Mouse (Mus musculus) left cerebral cortex, postnatal 25 days (tissue): ENCODE measurements around the gene Nup214. TPM values are rescaled to one million over a fixed set of nuclear protein-coding genes. Genes with fewer than 3 reads are reported as not detected.
A peak's percentile ranks its signal among the peaks of the same experiment; 100 is the strongest.
"Not testable (repeated sequence)": the region's sequence is repeated elsewhere in the genome, so short reads cannot be mapped to it uniquely, and the experiment has no call there.

Experiments
- DNase-seq, 2 experiments: peaks; one replicate each; pipeline ENCODE4 v3.0.0; 2022; ENCODE audit warnings: low spot score in 2 of 2, mixed read lengths in 1 of 2
- intact Hi-C: fragments of 180-260 bp; cut with DNase I; formaldehyde crosslinking; loops from one replicate; pipeline ENCODE4 v1.15.1; 2025
- total RNA-seq, 2 experiments: library from RNA; stranded (reverse); gene quantifications; 2 replicates each; pipeline ENCODE4 v1.2.3; 2021

Nup214 gene
- total RNA-seq, 2 experiments from 2014 or later: 47.7 to 61.0 TPM

- intact Hi-C loops: loop anchor here (5.0 kb wide), 1 partner anchor 95 kb away; no protein-coding TSS in a partner anchor
- DNase-seq: peak in 1 of 2 experiments; percentile 39
Observed at GRCm38 (mm10) chr2:32037279-32037858, 63.1 kb downstream of the Nup214 start.

- DNase-seq: peak; percentile 50 to 92
- intact Hi-C loops: loop anchor here (5.0 kb wide), 1 partner anchor 94 kb away; no protein-coding TSS in a partner anchor
Observed at GRCm38 (mm10) chr2:32038661-32039081, 64.4 kb downstream of the Nup214 start.

GRCm38 (mm10) chr2:32040646-32041045 is 66.4 kb downstream of the Nup214 start:
- intact Hi-C loops, DNase-seq: not testable (repeated sequence)

- intact Hi-C loops: no loop called here
- no peak for DNase-seq
Observed at GRCm38 (mm10) chr2:32041087-32041486, 66.9 kb downstream of the Nup214 start.

DNA sequence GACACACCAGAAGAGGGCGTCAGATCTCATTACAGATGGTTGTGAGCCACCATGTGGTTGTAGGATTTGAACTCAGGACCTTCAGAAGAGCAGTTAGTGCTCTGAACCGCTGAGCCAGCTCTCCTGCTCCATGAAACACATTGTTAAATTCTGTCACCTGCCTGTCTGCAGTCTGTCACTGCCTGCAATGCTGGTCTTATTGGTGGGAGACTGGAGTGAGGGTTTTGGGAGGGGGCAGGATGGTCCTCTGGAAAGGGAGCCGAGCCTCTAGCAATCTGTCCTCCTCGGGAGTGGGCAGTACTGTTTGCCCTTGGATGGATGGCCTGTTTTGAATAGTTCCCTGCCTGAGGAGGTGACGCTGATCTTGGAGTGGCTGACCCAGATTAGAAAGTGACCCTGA is 69.6 kb downstream of the Nup214 start:
- intact Hi-C loops: no loop called here
- no peak for DNase-seq

GRCm38 (mm10) chr2:32045375-32045774 is 71.1 kb downstream of the Nup214 start:
- intact Hi-C loops: no loop called here
- DNase-seq: no peak

DNA sequence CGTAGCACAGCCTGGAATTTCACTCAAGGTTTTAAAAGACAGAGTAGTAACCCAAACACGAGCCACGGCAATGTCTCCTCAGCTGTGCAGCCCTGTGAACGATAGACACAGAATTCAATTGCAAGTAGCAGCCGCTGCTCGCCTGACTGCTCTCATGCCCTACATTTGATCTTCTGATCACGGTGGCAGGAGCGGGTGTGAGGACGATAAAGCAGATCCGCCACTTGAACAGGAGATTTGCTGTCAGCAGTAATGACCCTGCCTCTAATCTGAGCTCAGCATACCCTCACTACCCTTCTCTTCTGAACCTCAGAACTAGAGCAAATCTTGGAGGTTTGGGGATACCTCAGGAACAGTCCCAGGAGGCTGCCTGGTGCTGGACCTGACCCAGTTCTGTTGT is 71.8 kb downstream of the Nup214 start:
- no peak for DNase-seq
- intact Hi-C loops: no loop called here

DNA sequence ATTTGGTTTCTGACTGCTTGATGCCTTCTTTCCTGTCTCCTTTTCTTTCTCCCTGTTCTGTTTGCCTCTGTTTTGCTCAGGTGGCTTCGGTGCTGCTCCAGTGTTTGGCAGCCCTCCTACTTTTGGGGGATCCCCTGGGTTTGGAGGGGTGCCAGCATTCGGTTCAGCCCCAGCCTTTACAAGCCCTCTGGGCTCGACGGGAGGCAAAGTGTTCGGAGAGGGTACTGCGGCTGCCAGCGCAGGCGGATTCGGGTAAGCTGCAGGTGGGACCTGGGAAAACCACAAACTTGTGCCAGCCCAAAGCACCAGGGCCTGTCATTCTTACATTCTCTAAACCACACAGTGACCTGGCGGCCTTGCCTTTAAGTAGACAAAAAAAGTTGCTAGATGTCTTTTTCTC is 73.1 kb downstream of the Nup214 start:
- intact Hi-C loops: no loop called here
- no peak for DNase-seq

GRCm38 (mm10) chr2:32051791-32052190 is 77.6 kb downstream of the Nup214 start:
- intact Hi-C loops: no loop called here
- no peak for DNase-seq

DNA sequence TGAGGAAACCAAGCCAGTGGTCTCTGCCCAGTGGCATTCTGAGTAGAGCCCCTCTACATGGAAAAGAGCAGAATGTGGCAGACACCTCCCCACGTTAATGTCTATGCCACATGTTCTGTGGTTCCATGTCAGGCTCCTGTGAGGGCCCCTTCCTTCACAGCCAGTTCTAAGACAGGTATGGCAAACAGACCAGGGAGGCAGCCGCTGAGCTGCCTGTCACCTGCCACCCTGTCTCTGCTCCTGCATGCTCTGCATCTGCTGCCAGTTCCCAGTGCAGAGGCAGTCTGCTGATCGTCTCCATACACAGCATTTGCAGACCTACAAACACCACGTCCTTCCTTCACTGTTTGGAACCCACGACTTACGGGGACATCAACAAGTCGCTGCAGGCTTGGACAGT is 78.2 kb downstream of the Nup214 start:
- DNase-seq: no peak
- intact Hi-C loops: no loop called here

DNA sequence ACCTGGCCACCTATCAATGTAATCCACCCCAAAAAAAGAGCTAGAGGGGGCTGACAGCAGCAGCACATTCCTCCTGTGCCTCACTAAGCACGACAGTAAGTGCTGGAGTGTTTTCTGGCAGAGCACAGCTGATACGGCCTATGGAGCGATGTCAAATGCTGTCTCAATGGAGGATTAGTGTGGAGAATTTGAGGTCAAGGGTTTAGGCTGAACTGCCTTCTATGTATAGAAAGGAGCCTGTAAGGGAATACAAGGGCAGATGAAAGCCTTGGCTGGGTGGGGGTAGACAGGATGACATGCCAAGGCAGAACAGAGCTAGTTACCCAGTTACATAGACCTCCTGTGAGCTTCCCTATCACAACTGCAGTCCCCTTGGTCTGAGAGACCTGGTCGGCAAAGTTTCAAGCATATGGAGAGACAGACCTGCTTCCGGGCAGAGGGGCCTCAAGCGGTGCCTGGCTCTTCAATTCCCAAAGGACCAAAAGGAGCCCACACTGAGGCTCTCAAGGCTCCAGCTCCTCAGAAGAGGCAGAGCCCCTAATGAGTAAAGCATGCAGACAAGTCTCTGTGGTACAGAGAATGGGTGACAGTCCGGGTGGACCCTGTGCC is 81.2 kb downstream of the Nup214 start:
- intact Hi-C loops: no loop called here
- no peak for DNase-seq

DNA sequence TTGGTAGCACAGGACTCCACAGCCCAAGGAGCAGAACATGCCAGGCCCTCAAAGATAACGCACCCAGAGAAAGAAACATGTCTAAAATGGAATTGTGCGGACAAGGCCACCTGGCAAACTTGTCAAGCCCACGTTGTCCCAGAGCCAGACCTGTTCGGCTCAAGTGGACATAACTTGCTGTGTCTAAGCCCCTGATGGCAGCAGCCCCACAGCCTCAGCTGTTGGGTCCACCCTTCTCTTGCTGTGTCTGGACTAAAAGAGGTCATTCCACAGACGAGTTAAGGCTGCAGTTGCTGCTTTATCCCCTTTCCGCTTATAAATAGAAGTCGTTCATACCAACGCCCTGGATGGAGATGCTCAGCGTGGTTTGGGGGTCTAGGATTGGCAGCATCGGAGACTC is 82.3 kb downstream of the Nup214 start:
- intact Hi-C loops: no loop called here
- DNase-seq: no peak

DNA sequence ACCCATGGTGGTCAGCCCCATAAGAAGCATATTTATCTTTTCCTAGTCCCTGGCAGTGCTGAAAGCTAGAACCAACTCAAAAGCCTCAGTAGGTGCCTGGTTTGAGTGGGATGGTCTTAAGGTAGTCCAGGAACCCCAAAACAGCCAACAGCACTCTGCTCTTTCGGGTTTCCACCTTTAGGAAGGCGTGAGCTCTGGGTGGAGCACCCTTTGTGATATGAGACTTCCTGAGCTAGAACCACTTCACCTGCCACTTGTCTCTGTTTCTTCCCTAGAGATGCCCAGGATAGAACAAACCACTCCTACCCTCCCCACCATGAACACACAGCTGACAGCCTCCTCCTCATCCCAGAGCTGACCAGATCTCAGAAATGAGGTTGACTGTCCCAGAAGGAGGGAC is 83.1 kb downstream of the Nup214 start:
- intact Hi-C loops: no loop called here
- no peak for DNase-seq

GRCm38 (mm10) chr2:32057794-32058193 is 83.6 kb downstream of the Nup214 start:
- DNase-seq: no peak
- intact Hi-C loops: no loop called here

DNA sequence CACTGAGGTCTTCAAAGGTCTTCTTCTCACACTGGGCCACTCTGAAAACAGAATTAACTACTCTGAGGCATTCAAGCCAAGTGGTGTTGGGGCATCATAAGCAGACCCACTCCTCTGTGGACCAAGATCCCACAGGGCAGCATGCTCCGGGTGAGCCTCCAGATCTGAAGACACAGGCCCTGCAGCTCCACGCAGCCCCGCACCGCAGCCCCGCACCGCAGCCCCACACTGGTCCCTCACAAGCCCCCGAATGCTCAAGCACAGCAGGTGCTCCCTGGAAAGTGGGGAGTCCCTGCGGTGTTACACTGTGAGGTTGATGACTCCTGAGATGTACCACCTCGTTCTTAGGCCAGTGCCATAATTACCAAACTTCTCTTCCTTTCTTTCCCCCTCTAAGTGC is 84.0 kb downstream of the Nup214 start:
- intact Hi-C loops: no loop called here

DNA sequence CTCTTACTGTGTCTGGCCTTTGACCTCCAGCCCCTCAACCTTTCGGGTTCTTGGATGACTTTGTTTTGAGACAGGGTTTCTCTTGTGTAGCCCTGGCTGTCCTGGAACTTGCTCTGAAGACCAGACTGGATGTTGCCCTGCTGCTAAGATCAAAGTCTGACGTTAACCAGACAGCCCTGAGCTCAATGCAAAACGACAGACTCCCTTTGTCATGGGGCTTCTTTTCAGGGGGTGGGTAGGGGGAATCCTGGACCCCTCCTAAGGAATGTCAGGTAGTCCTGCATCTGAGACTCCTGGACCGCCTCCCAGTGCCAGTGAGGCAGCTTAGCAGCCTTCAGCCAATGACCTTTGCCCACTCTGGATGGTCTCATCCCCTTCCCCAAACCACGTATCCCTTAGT is 84.5 kb downstream of the Nup214 start:
- intact Hi-C loops: no loop called here
- no peak for DNase-seq

More for the DNA sequence above, 84.0 kb downstream of the Nup214 start:
- DNase-seq: no peak

GRCm38 (mm10) chr2:32059613-32060012 is 85.4 kb downstream of the Nup214 start:
- intact Hi-C loops: no loop called here

GRCm38 (mm10) chr2:32060228-32060805 is 86.1 kb downstream of the Nup214 start:
- DNase-seq: no peak
- intact Hi-C loops: no loop called here

More at GRCm38 (mm10) chr2:32059613-32060012, 85.4 kb downstream of the Nup214 start:
- DNase-seq: no peak

GRCm38 (mm10) chr2:32061189-32061588 is 87.0 kb downstream of the Nup214 start:
- no peak for DNase-seq
- intact Hi-C loops: no loop called here

GRCm38 (mm10) chr2:32061722-32062505 is 87.7 kb downstream of the Nup214 start:
- intact Hi-C loops: no loop called here
- no peak for DNase-seq
